Mouse (Mus musculus): ENCODE data around the gene Taf1d. TPM values are rescaled to one million over a fixed set of nuclear protein-coding genes. Genes with fewer than 3 reads are reported as not detected.

Gene Taf1d
- polyA plus RNA-seq, 1 experiment from 2014 or later = 49.4 TPM

GRCm38 (mm10) chr9:15365856-15366255, 59.8 kb downstream of the Taf1d start:
- H3K27ac ChIP-seq = no peak overlapping the region
- H3K27me3 ChIP-seq = 0 out of 2 replicates have a peak, but pooled peaks cover 8% of the 10 kb centered on the region
- peak; percentile 52; the same call in 1 of the 2 replicates for ATAC-seq (ENCODE audit: low FRiP score)
- H3K9me3 ChIP-seq = no peaks in the 10 kb centered on the region
- no peak overlapping the region for H3K9ac ChIP-seq
- no peaks in the 10 kb centered on the region for H3K36me3 ChIP-seq
- no peak overlapping the region for H3K4me3 ChIP-seq
- no peaks in the 10 kb centered on the region for H3K4me1 ChIP-seq (replicated peaks)
- 88% methylated on average over 1 of the region's 1 CpGs for WGBS
- no peak overlapping the region for H3K4me2 ChIP-seq

- Histone ChIP-seq H3K27me3 (0 out of 2 replicates have a peak, but pooled peaks cover 4% of the 10 kb centered on the region), H3K9me3 (no peaks in the 10 kb centered on the region), H3K4me3 (no peak overlapping the region), H3K27ac (no peak overlapping the region), H3K9ac (no peak overlapping the region), H3K36me3 (no peaks in the 10 kb centered on the region), H3K4me1 (replicated peaks) (no peaks in the 10 kb centered on the region), H3K4me2 (no peak overlapping the region)
- 63% methylated on average over 2 of the region's 2 CpGs for WGBS
- no peak for ATAC-seq (ENCODE audit: low FRiP score)
Observed at GRCm38 (mm10) chr9:15366260-15366659, 60.2 kb downstream of the Taf1d start.

Small RNAs within 50 kb of the gene (microRNA-seq; reads per million reads assigned to microRNA genes)
- gene Gm49349 (not detected), gene mmu-mir-7650 (not detected)

Other genes starting within 250 kb of the Taf1d start
- not detected in 2 replicates for gene Hephl1, start 194.1 kb upstream of the Taf1d start, polyA plus RNA-seq (2015; fragmentation: Nextera tagmentation; extraction: Ambion mirVana)
- 15.8 and 17.0 TPM in 2 replicates for gene Vstm5, start 67.2 kb upstream of the Taf1d start, polyA plus RNA-seq (2015; fragmentation: Nextera tagmentation; extraction: Ambion mirVana)
- gene Med17, start 26.3 kb upstream of the Taf1d start, polyA plus RNA-seq (2015; fragmentation: Nextera tagmentation; extraction: Ambion mirVana) = 34.1 and 34.9 TPM in 2 replicates
- 15.4 and 16.8 TPM in 2 replicates for gene 4931406C07Rik, start 234 bp downstream of the Taf1d start, polyA plus RNA-seq (2015; fragmentation: Nextera tagmentation; extraction: Ambion mirVana)
- 14.3 and 17.4 TPM in 2 replicates for gene Cep295, start 51.6 kb downstream of the Taf1d start, polyA plus RNA-seq (2015; fragmentation: Nextera tagmentation; extraction: Ambion mirVana)
- gene Smco4, start 187.2 kb downstream of the Taf1d start, polyA plus RNA-seq (2015; fragmentation: Nextera tagmentation; extraction: Ambion mirVana) = 0.50 and 1.0 TPM in 2 replicates

Data from hindbrain, embryonic 13.5 days (tissue).